Mouse (Mus musculus) CD4-positive naive resting alpha-beta T cell, adult 57 days (primary cell): ENCODE measurements around the gene Dram1. TPM values are rescaled to one million over a fixed set of nuclear protein-coding genes. Genes with fewer than 3 reads are reported as not detected.

ENCODE experiments used
- total RNA-seq: library from RNA; stranded (reverse); gene quantifications from one replicate; pipeline ENCODE4 v1.2.4, GENCODE M21; 2023

The Dram1 gene
- 0.33 TPM for total RNA-seq

DNA sequence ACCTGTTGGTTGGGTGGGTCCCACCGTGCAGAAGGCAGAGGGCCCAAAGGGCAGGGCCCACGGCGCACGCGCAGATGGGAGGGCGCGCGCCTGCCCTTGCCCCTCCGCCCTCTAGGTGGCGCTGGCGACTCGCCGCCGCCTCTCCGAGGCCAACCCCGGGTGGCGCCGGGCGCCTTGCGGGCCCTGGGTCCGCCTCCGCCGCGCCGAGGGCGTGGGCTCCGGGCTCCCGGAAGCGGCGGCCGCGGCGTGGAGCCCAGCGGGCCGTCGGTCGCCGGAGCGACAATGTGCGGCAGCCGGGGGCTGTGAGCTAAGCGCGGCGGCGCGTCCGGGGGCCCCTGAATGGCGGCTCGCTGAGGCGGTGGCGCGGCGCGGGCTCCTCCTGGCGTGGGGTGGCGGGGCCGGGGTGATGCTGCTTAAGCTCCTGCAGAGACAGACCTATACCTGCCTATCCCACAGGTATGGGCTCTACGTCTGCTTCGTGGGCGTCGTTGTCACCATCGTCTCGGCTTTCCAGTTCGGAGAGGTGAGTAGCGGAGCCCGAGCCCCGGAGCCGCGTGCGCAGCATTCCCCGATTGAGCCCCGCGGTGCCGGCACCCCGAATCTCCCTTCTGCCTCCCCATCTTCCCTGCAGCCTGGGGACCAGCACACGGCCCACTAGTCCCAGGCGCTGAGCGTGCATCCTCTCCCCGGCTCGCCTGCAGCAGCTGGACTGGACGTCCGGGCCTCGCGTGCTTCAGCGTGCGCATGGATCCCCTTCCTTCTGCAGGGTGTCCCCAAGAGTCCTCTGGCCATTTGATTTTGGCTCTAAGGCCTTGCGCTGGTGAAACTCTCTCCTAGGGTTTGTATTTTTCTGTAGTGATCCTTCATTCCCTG is at the start of gene Dram1, which contains the start of gene Gnptab:
Dram1 (minus strand) TSS at position 68 of the 873 bp plus-strand sequence.
Gnptab (plus strand) TSS at position 120 of the 873 bp plus-strand sequence.

Other genes with a start within 250 kb of the Dram1 start
- gene Parpbp, start 232.1 kb downstream of the Dram1 start, total RNA-seq: 0.77 TPM
- gene Nup37, start 232.1 kb downstream of the Dram1 start, total RNA-seq: 6.6 TPM
- gene Washc3, start 178.0 kb downstream of the Dram1 start, total RNA-seq: 54.0 TPM
- gene Gnptab, start 52 bp upstream of the Dram1 start, total RNA-seq: 30.7 TPM
- not detected for gene Sycp3, start 80.5 kb upstream of the Dram1 start, total RNA-seq
- 3.1 TPM for gene Chpt1, start 125.0 kb upstream of the Dram1 start, total RNA-seq
- not detected for gene Mybpc1, start 226.1 kb upstream of the Dram1 start, total RNA-seq